Mouse (Mus musculus) left cerebral cortex, postnatal 36 days (tissue): ENCODE measurements around the gene Ripor3. TPM values are rescaled to one million over a fixed set of nuclear protein-coding genes. Genes with fewer than 3 reads are reported as not detected.

Source experiments
- DNase-seq, 2 experiments: peaks; one replicate each; pipeline ENCODE4 v3.0.0; 2021 to 2022; ENCODE audit warnings: low spot score in 2 of 2, mixed read lengths in 1 of 2
- intact Hi-C: fragments of 180-260 bp; cut with DNase I; formaldehyde crosslinking; loops from one replicate; pipeline ENCODE4 v1.15.1; 2025
- total RNA-seq, 2 experiments: library from RNA; stranded (reverse); gene quantifications; 2 replicates each; pipeline ENCODE4 v1.2.3; 2021

Ripor3 gene
- total RNA-seq, 2 experiments from 2014 or later: 0.32 to 1.7 TPM

- intact Hi-C loops: no loop called here
Observed at GRCm38 (mm10) chr2:167941745-167942176, 68.7 kb downstream of the Ripor3 start.

DNA sequence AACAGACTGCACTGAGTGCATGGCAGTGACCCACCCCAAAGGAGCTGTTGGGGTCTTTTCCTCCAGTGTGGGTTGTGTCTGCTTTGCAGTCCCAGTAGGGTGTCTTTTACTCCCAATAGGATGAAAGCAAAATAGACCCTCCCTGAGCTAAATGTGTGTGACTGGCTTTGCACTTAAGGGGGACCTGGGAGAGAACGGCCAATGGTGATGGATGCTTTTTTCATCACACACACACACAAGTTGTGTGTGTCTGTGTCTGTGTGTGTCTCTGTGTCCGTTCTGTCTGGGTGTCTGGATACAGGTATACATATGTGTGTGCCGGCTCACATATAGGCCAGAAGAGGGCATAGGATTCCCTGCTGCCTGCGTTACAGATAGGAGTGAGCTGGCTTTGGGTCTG, 69.1 kb downstream of the Ripor3 start:
- intact Hi-C loops: no loop called here
- DNase-seq: no peak

More at GRCm38 (mm10) chr2:167941745-167942176, 68.7 kb downstream of the Ripor3 start:
- no peak for DNase-seq

GRCm38 (mm10) chr2:167940636-167941035, 69.8 kb downstream of the Ripor3 start:
- DNase-seq: no peak
- intact Hi-C loops: no loop called here

DNA sequence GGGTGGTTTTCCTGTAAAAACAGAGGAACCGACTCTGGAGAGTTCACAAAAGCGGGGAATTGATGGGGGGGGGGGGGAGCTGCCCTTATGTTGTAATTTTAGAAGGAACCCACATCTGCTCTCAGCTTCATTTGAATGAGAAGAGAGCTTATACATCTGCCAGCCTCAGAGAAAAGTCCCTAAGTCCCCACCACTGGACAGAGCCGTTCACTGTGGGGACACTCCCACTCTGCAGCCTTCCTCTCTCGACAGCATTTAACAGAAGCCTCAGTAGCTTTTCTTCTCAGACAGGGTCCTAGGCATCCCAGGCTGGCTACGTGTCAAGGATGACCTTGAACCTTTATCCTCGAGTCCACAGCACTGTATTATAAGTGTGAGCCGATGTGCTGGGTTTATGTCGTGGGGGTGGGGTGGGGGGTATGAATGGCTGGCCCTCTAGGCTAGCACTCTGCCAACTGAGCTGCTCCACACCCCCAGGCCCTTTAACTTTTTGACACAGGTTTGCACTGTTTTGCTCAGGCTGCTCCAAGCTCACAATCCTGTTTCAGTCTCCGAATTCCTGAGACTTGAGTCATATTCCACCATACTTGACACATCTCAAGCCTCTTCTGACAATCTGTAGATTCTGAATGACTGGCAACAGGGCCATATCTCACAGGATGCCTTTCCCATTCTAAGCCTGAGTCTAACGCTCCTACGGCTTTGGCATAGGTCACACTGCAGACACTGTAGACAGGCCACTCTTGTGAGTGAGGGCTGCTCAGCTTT, 70.6 kb downstream of the Ripor3 start:
- intact Hi-C loops: no loop called here
- no peak for DNase-seq

- DNase-seq: no peak
- intact Hi-C loops: no loop called here
Observed at GRCm38 (mm10) chr2:167939204-167939603, 71.2 kb downstream of the Ripor3 start.

DNA sequence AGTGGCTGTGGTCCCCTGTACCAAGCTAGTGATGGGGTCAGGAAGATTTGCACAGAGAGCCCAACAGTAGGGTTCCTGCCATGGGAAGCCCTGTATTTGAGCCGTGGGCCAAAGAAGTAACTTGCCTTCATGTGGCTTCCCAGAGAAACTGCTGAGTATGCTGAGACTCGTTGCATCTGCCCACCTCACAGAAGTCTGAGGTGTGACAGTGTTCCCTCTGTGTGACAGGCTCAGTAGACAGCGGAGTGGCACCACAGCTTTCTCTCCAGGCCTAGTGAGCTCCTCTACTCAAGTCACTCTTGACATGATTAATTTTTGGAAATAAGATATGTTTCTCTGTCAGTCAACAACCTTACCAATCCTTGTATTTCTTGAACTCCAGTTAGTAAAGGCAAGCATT, 71.6 kb downstream of the Ripor3 start:
- no peak for DNase-seq
- intact Hi-C loops: no loop called here

GRCm38 (mm10) chr2:167935956-167936355, 74.5 kb downstream of the Ripor3 start:
- no peak for DNase-seq
- intact Hi-C loops: no loop called here

DNA sequence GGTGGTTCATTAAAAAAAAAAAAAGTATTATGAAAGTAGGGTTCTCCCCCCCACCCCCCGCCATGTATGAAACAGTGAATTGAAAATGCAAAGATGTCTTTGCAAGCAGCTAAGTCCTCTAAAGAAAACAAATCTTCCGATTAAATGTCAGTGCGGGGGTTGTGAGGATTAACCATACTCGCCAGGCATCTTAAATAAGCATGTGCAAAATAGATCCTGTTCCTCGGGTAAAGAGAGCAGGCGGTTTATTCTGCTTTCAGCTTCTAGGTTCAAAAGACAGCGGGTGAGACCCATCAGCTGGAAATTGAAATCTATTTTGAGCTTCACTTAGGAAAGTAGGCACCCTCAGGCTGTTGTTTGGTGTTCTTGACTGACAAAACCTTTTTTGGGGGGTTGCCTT, 77.0 kb downstream of the Ripor3 start:
- intact Hi-C loops: no loop called here
- no peak for DNase-seq

GRCm38 (mm10) chr2:167932727-167933231, 77.6 kb downstream of the Ripor3 start:
- intact Hi-C loops: no loop called here
- DNase-seq: no peak

DNA sequence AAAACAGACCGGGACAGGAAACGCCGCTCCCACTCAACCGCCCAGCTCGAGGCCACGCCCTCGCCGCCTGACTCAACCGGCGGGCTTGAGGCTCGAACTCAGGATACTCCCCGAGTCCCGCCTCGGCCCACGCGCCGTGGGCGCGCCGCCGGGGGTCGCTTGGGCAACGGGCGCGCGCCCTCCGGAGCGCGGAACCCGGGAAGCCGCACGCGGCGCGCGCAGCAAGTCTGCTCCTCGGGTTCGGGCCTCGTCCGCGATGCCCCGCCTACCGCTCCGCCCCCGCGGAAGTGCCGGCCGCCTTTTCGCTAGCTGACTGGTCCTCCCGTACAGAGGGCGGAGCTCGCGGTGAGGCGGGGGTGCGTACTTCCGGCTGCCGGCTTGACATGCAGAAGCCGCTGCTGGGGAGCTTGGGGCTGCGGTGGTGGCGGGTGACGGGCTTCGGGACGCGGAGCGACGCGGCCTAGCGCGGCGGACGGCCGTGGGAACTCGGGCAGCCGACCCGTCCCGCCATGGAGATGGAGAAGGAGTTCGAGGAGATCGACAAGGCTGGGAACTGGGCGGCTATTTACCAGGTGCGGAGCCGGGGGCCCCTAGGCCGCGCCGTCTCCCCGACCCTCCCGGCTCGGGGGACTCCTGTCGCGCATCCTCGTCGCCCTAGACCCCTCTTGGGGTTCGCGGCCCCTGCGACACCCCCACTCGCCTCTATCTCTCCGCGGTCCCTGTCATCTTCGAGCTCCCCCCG, 78.3 kb downstream of the Ripor3 start, which contains the start of gene Ptpn1:
Gene Ptpn1 (plus strand): TSS at position 73 of the 742 bp plus-strand sequence.
- peak; percentile 97 to 99 for DNase-seq
- intact Hi-C loops: no loop called here

- intact Hi-C loops: no loop called here
- DNase-seq: no peak
Observed at GRCm38 (mm10) chr2:167930975-167931374, 79.4 kb downstream of the Ripor3 start.

Other genes with a start within 250 kb of the Ripor3 start
- gene Ptpn1, start 78.6 kb downstream of the Ripor3 start, total RNA-seq: 10 to 100 TPM; 50.7 to 55.3 TPM
- 1 to 10 TPM; 4.4 to 5.8 TPM for gene Pard6b, start 70.4 kb upstream of the Ripor3 start, total RNA-seq
- gene Adnp, start 196.5 kb upstream of the Ripor3 start, total RNA-seq: 10 to 100 TPM; 80.9 to 85.3 TPM
- 10 to 100 TPM; 25.8 to 37.3 TPM for gene Gm20716, start 219.7 kb upstream of the Ripor3 start, total RNA-seq
- 10 to 100 TPM; 54.0 to 74.1 TPM for gene Dpm1, start 220.0 kb upstream of the Ripor3 start, total RNA-seq
- 10 to 100 TPM; 17.5 to 21.3 TPM for gene Mocs3, start 220.0 kb upstream of the Ripor3 start, total RNA-seq